In the genomic region with DNA sequence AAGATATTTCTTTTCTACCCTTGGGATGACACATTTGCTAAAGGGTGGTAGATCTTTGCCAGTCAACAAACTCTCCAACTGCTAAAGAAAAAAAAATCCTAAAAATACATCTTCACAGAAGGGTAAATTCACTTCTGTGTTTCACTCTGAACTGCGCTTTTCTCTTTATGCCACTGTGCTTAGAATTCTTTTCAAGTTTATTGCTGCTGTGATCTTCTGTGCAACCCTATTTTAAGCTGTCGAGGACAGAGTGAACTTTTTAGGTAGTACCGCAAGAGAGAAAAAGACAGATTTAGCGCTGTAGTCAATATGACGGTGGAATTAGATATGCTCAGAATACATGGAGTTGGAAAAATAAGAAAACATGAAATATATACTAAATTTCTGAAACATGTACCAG, we compare ENCODE assay signal across 18 mouse cellular contexts.
"Had no signal": no experiment of that assay in that cellular context is flagged by ENCODE, and none has a peak within 500 bp of the region (broad histone marks: within the 10 kb centered on the region; RNA-seq: fewer than 3 reads in every experiment).

No protein-coding gene starts in this region.

- H3K4me2 ChIP-seq: lung, embryonic 15.5 days; midbrain, embryonic 11.5 days; midbrain, embryonic 13.5 days; midbrain, embryonic 15.5 days; neural tube, embryonic 12.5 days; stomach, embryonic 15.5 days had no signal

- DNase-seq: liver, postnatal 0 days; lung, adult 2 months; lung, postnatal 14 days; lung, postnatal 36 days; right cerebral cortex, postnatal 14 days; thymus, adult 18-20 months; thymus, postnatal 14 days; thymus, postnatal 36 days had no signal

- H3K27ac ChIP-seq: lung, embryonic 15.5 days; macrophage; midbrain, embryonic 13.5 days; midbrain, embryonic 15.5 days; neural tube, embryonic 12.5 days; stomach, embryonic 15.5 days; stomach, postnatal 0 days had no signal

- H3K36me3 ChIP-seq: lung, embryonic 15.5 days; midbrain, embryonic 13.5 days; midbrain, embryonic 15.5 days; neural tube, embryonic 12.5 days; stomach, embryonic 15.5 days had no signal

- H3K9me3 ChIP-seq: lung, embryonic 15.5 days; megakaryocyte, embryonic 14.5 days; midbrain, embryonic 13.5 days; midbrain, embryonic 15.5 days; neural tube, embryonic 12.5 days; stomach, embryonic 15.5 days had no signal

- H3K9ac ChIP-seq: liver, postnatal 0 days; lung, embryonic 15.5 days; midbrain, embryonic 13.5 days; midbrain, embryonic 15.5 days; neural tube, embryonic 12.5 days; stomach, embryonic 15.5 days had no signal

- H3K4me3 ChIP-seq: lung, embryonic 15.5 days; megakaryocyte, embryonic 14.5 days; midbrain, embryonic 13.5 days; midbrain, embryonic 15.5 days; neural tube, embryonic 12.5 days; stomach, embryonic 15.5 days had no signal

- ATAC-seq: liver, postnatal 0 days; lung, postnatal 0 days; midbrain, embryonic 13.5 days; midbrain, embryonic 15.5 days had no signal

- H3K4me1 ChIP-seq: lung, embryonic 15.5 days; megakaryocyte, embryonic 14.5 days; midbrain, embryonic 13.5 days; midbrain, embryonic 15.5 days; neural tube, embryonic 12.5 days; stomach, embryonic 15.5 days had no signal

- H3K27me3 ChIP-seq: lung, embryonic 15.5 days; megakaryocyte, embryonic 14.5 days; midbrain, embryonic 13.5 days; midbrain, embryonic 15.5 days; neural tube, embryonic 12.5 days; stomach, embryonic 15.5 days had no signal
